Mouse (Mus musculus) heart, postnatal 0 days (tissue): ENCODE data around the gene Tmem132b. TPM values are rescaled to one million over a fixed set of nuclear protein-coding genes. Genes with fewer than 3 reads are reported as not detected.

Source experiments
- ATAC-seq: fragments of 200-750 bp; cut with Nextera tagmentation; 2 replicates; pipeline ENCODE4 v1.8.0; 2017; ENCODE audit warnings: low read depth, moderate number of reproducible peaks, moderate library complexity; ENCODE audit not compliant: insufficient read depth
- DNase-seq: peaks from one replicate; pipeline ENCODE4 v3.0.0-alpha.2; 2016; ENCODE audit warnings: low spot score
- H3K27ac ChIP-seq: fragments of 300-500 bp; sonication (generic); 2 replicates; pipeline ENCODE4 v1.5.1; 2014; ENCODE audit warnings: low read depth, mild to moderate bottlenecking
- H3K27me3 ChIP-seq: fragments of 300-500 bp; sonication (generic); 2 replicates; pipeline ENCODE4 v1.6.1; 2014; ENCODE audit warnings: low read length, mixed read lengths; ENCODE audit not compliant: control insufficient read depth, insufficient read depth
- H3K36me3 ChIP-seq: fragments of 300-500 bp; sonication (generic); replicated peaks from 2 replicates; pipeline ENCODE4 v1.6.1; 2014; ENCODE audit warnings: low read length, mixed read lengths; ENCODE audit not compliant: control insufficient read depth, insufficient read depth
- H3K4me1 ChIP-seq: fragments of 300-500 bp; sonication (generic); 2 replicates; pipeline ENCODE4 v1.6.1; 2014; ENCODE audit warnings: antibody characterized with exemption; ENCODE audit not compliant: control insufficient read depth, insufficient read depth
- H3K4me2 ChIP-seq: fragments of 300-500 bp; sonication (generic); 2 replicates; pipeline ENCODE4 v1.6.1; 2014; ENCODE audit warnings: low read depth, mild to moderate bottlenecking, low read length, moderate library complexity
- H3K4me3 ChIP-seq: fragments of 300-500 bp; sonication (generic); 2 replicates; pipeline ENCODE4 v1.5.1; 2014; ENCODE audit warnings: low read depth, low read length
- H3K9ac ChIP-seq: fragments of 300-500 bp; sonication (generic); replicated peaks from 2 replicates; pipeline ENCODE4 v1.6.1; 2014; ENCODE audit warnings: low read depth, low read length, mixed read lengths
- H3K9me3 ChIP-seq: fragments of 300-500 bp; sonication (generic); replicated peaks from 2 replicates; pipeline ENCODE4 v1.6.1; 2016; ENCODE audit warnings: low read length; ENCODE audit not compliant: control insufficient read depth
- CTCF ChIP-seq: IDR thresholded peaks from 2 replicates; pipeline ENCODE4 v1.5.1; 2016; ENCODE audit warnings: antibody characterized with exemption, control low read depth, low read depth
- EP300 ChIP-seq: IDR thresholded peaks from 2 replicates; pipeline ENCODE4 v1.6.1; 2016; ENCODE audit warnings: antibody characterized with exemption, low read depth
- WGBS: fragments of 180-500 bp; shearing (Covaris S2); extraction: QIAGEN DNeasy Blood & Tissue Kit; methylation state at CpG from one replicate; pipeline ENCODE4 v1.1.7; 2014; 5-methylcytosine and 5-hydroxymethylcytosine counted together
- polyA plus RNA-seq: library from polyadenylated mRNA; unstranded; fragments of >200 nt; fragmentation: Nextera tagmentation; extraction: Ambion mirVana; gene quantifications from 2 replicates; pipeline ENCODE4 v1.2.1, GENCODE M21; 2015
- total RNA-seq: library from RNA; depleted of rRNA; stranded (reverse); fragments of >200 nt; gene quantifications from 2 replicates; pipeline ENCODE4 v1.2.3, GENCODE M21; 2014; ENCODE audit warnings: low replicate concordance; rRNA removed

Tmem132b gene
- total and polyA plus RNA-seq, 2 experiments from 2014 or later = 0.04 TPM; not detected in 1

GRCm38 (mm10) chr5:125807861-125808260 is 276.3 kb downstream of the Tmem132b start:
- H3K9ac ChIP-seq = no peak overlapping the region
- no peaks in the 10 kb centered on the region for H3K36me3 ChIP-seq
- WGBS = 68% methylated on average over 5 of the region's 5 CpGs
- TF ChIP-seq EP300 = no peak
- no peak for TF ChIP-seq CTCF
- H3K4me2 ChIP-seq = no peak overlapping the region
- no peak overlapping the region for H3K4me3 ChIP-seq
- DNase-seq (no peak), ATAC-seq (no peak)
- H3K27me3 ChIP-seq = no peaks in the 10 kb centered on the region
- no peak overlapping the region for H3K27ac ChIP-seq
- peaks cover 14% of the 10 kb centered on the region; the same call in 1 of the 2 replicates for H3K9me3 ChIP-seq
- no peaks in the 10 kb centered on the region for H3K4me1 ChIP-seq

- H3K4me1 ChIP-seq = no peaks in the 10 kb centered on the region
- no peak overlapping the region for H3K9ac ChIP-seq
- H3K4me2 ChIP-seq = no peak overlapping the region
- TF ChIP-seq CTCF (no peak), EP300 (no peak)
- no peak overlapping the region for H3K27ac ChIP-seq
- no peaks in the 10 kb centered on the region for H3K27me3 ChIP-seq
- WGBS = 66% methylated on average over 3 of the region's 3 CpGs
- H3K36me3 ChIP-seq = no peaks in the 10 kb centered on the region
- 0 out of 2 replicates have a peak, but pooled peaks cover 3% of the 10 kb centered on the region for H3K9me3 ChIP-seq
- ATAC-seq = no peak
- no peak for DNase-seq
- H3K4me3 ChIP-seq = no peak overlapping the region
These were observed 297.8 kb downstream of the Tmem132b start for GRCm38 (mm10) chr5:125829342-125829741.

GRCm38 (mm10) chr5:125835890-125836289 is 304.3 kb downstream of the Tmem132b start:
- Histone ChIP-seq H3K9ac (no peak overlapping the region), H3K27me3 (no peaks in the 10 kb centered on the region), H3K4me3 (no peak overlapping the region), H3K9me3 (peaks cover 3% of the 10 kb centered on the region; the same call in 1 of the 2 replicates), H3K4me2 (no peak overlapping the region), H3K4me1 (no peaks in the 10 kb centered on the region), H3K36me3 (no peaks in the 10 kb centered on the region), H3K27ac (no peak overlapping the region)
- ATAC-seq (no peak), DNase-seq (no peak)
- WGBS = 58% methylated on average over 1 of the region's 1 CpGs
- TF ChIP-seq CTCF (no peak), EP300 (no peak)

GRCm38 (mm10) chr5:125836761-125837160 is 305.2 kb downstream of the Tmem132b start:
- WGBS = 71% methylated on average over 5 of the region's 5 CpGs
- no peaks in the 10 kb centered on the region for H3K27me3 ChIP-seq
- no peak overlapping the region for H3K27ac ChIP-seq
- no peak overlapping the region for H3K4me2 ChIP-seq
- H3K4me3 ChIP-seq = no peak overlapping the region
- DNase-seq (no peak), ATAC-seq (no peak)
- H3K36me3 ChIP-seq = no peaks in the 10 kb centered on the region
- no peaks in the 10 kb centered on the region for H3K4me1 ChIP-seq
- TF ChIP-seq EP300 (no peak), CTCF (no peak)
- H3K9ac ChIP-seq = no peak overlapping the region
- H3K9me3 ChIP-seq = peaks cover 3% of the 10 kb centered on the region; the same call in 1 of the 2 replicates

Other genes starting within 250 kb of the Tmem132b start
- 79.8 and 84.2 TPM in 2 replicates for gene Scarb1, start 190.7 kb upstream of the Tmem132b start, total RNA-seq
- gene Scarb1, start 190.7 kb upstream of the Tmem132b start, polyA plus RNA-seq = 53.7 and 58.2 TPM in 2 replicates
- not detected in 2 replicates for gene Gm10382, start 142.5 kb upstream of the Tmem132b start, total RNA-seq
- 0.32 and 0.78 TPM in 2 replicates for gene Gm10382, start 142.5 kb upstream of the Tmem132b start, polyA plus RNA-seq
- 889 and 1,003 TPM in 2 replicates for gene Ubc, start 141.6 kb upstream of the Tmem132b start, total RNA-seq
- 742 and 892 TPM in 2 replicates for gene Ubc, start 141.6 kb upstream of the Tmem132b start, polyA plus RNA-seq
- 5.9 and 16.2 TPM in 2 replicates for gene Dhx37, start 97.7 kb upstream of the Tmem132b start, total RNA-seq
- 5.5 and 6.8 TPM in 2 replicates for gene Dhx37, start 97.7 kb upstream of the Tmem132b start, polyA plus RNA-seq
- gene Bri3bp, start 90.2 kb upstream of the Tmem132b start, total RNA-seq = 27.8 and 41.5 TPM in 2 replicates
- gene Bri3bp, start 90.2 kb upstream of the Tmem132b start, polyA plus RNA-seq = 59.2 and 65.8 TPM in 2 replicates
- 6.7 and 13.9 TPM in 2 replicates for gene Aacs, start 56.0 kb upstream of the Tmem132b start, total RNA-seq
- 4.8 and 5.4 TPM in 2 replicates for gene Aacs, start 56.0 kb upstream of the Tmem132b start, polyA plus RNA-seq